Mouse (Mus musculus): ENCODE measurements around the gene Gm45799. TPM values are rescaled to one million over a fixed set of nuclear protein-coding genes. Genes with fewer than 3 reads are reported as not detected.
A peak's percentile ranks its signal among the peaks of the same experiment; 100 is the strongest.

Gm45799 gene
- total RNA-seq, 2 experiments from 2014 or later: 1.1 to 2.4 TPM

GRCm38 (mm10) chr7:105639304-105639703, 1.0 kb upstream of the Gm45799 start:
- peak; percentile 40 for DNase-seq
- intact Hi-C loops (cut with DNase I; ENCODE audit: low total_unique reads): loop anchor here (10.0 kb wide), 1 partner anchor 105 kb away; the partner anchor contains the start of gene Taf10

GRCm38 (mm10) chr7:105639756-105640155, 596 bp upstream of the Gm45799 start, which contains the start of gene Timm10b:
Gene Timm10b, plus strand, starts transcription at chr7:105640056.
- intact Hi-C loops (cut with DNase I; ENCODE audit: low total_unique reads): loop anchor here (10.0 kb wide), 1 partner anchor 105 kb away; the partner anchor contains the start of gene Taf10
- DNase-seq: no peak

- intact Hi-C loops (cut with DNase I; ENCODE audit: low total_unique reads): no loop called here
- no peak for DNase-seq
Observed at GRCm38 (mm10) chr7:105640894-105641255, 523 bp downstream of the Gm45799 start.

GRCm38 (mm10) chr7:105641936-105642335, 1.6 kb downstream of the Gm45799 start:
- no peak for DNase-seq
- intact Hi-C loops (cut with DNase I; ENCODE audit: low total_unique reads): no loop called here

- intact Hi-C loops (cut with DNase I; ENCODE audit: low total_unique reads): loop anchor here (10.0 kb wide), 1 partner anchor 164 kb away; the partner anchor contains the start of gene Mrpl17
- peak; percentile 82 for DNase-seq
Observed at GRCm38 (mm10) chr7:105650639-105651435, 10.5 kb downstream of the Gm45799 start, which contains the start of gene Dnhd1. Gene Dnhd1, plus strand, starts transcription at chr7:105650827.

- intact Hi-C loops (cut with DNase I; ENCODE audit: low total_unique reads): no loop called here
- no peak for DNase-seq
Observed at GRCm38 (mm10) chr7:105685541-105686197, 45.3 kb downstream of the Gm45799 start.

GRCm38 (mm10) chr7:105690875-105691274, 50.5 kb downstream of the Gm45799 start:
- DNase-seq: no peak
- intact Hi-C loops (cut with DNase I; ENCODE audit: low total_unique reads): no loop called here

GRCm38 (mm10) chr7:105703184-105703583, 62.8 kb downstream of the Gm45799 start:
- intact Hi-C loops (cut with DNase I; ENCODE audit: low total_unique reads): no loop called here
- DNase-seq: no peak

- no peak for DNase-seq
- intact Hi-C loops (cut with DNase I; ENCODE audit: low total_unique reads): no loop called here
Observed at GRCm38 (mm10) chr7:105703816-105704215, 63.5 kb downstream of the Gm45799 start.

GRCm38 (mm10) chr7:105708733-105709132, 68.4 kb downstream of the Gm45799 start:
- intact Hi-C loops (cut with DNase I; ENCODE audit: low total_unique reads): no loop called here

GRCm38 (mm10) chr7:105715366-105715765, 75.0 kb downstream of the Gm45799 start:
- intact Hi-C loops (cut with DNase I; ENCODE audit: low total_unique reads): no loop called here
- DNase-seq: no peak

More at GRCm38 (mm10) chr7:105708733-105709132, 68.4 kb downstream of the Gm45799 start:
- no peak for DNase-seq

GRCm38 (mm10) chr7:105721916-105722315, 81.6 kb downstream of the Gm45799 start:
- intact Hi-C loops (cut with DNase I; ENCODE audit: low total_unique reads): no loop called here
- DNase-seq: no peak

- intact Hi-C loops (cut with DNase I; ENCODE audit: low total_unique reads): loop anchor here (2.0 kb wide), 1 partner anchor 92 kb away; no protein-coding TSS in a partner anchor
- no peak for DNase-seq
Observed at GRCm38 (mm10) chr7:105726144-105726979, 86.0 kb downstream of the Gm45799 start.

GRCm38 (mm10) chr7:105726980-105727325, 86.6 kb downstream of the Gm45799 start:
- DNase-seq: no peak
- intact Hi-C loops (cut with DNase I; ENCODE audit: low total_unique reads): loop anchor here (2.0 kb wide), 1 partner anchor 92 kb away; no protein-coding TSS in a partner anchor

GRCm38 (mm10) chr7:105728701-105729428, 88.5 kb downstream of the Gm45799 start:
- DNase-seq: no peak
- intact Hi-C loops (cut with DNase I; ENCODE audit: low total_unique reads): no loop called here

GRCm38 (mm10) chr7:105733836-105734235, 93.5 kb downstream of the Gm45799 start:
- intact Hi-C loops (cut with DNase I; ENCODE audit: low total_unique reads): no loop called here
- DNase-seq: no peak
